Mouse (Mus musculus): ENCODE measurements at regions not wholly inside any gene's neighbourhood (a gene's known extent, or its start where the extent isn't known, plus 50 kb on each side); places are given as distances from the start of the nearest gene placed in this dataset.

DNA sequence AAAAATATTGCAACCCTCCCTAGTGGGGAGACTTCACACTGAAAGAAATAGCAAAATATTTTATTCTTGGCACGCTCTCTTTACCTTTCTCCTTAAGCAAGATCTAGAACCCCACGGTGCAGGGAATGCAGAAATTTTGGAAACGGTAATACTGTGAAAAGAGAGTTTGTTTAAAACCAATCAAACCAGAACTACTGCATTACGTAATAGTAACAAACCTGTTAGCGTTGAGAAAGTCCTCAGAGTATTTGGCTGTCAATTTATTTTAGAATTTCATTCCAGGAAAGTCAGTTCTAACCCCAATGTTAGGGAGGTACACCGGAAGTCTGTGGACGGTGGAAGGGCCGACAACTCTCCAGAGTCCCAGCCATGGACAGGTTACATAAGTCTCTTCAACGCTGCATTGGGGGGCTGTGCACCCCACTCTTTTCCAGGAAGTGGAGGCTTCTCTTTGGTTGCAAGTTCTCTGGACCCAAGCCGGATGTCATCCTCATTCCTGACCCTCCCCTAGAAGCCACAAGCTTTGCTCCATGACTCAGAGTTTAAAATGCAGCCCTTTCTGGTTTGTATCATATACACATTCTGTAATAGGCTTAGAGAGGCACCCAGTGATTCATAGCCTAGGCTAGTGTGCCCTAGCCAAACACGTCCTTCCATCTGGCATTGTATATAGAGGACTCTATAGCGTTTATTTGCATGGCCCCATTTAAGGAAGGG is 105.0 kb upstream of the Frmd6 start:
- DNase-seq = peak; percentile 17 to 53

- DNase-seq = no peak
Measured at GRCm38 (mm10) chr12:70725326-70725725, 100.0 kb upstream of the Frmd6 start.

DNA sequence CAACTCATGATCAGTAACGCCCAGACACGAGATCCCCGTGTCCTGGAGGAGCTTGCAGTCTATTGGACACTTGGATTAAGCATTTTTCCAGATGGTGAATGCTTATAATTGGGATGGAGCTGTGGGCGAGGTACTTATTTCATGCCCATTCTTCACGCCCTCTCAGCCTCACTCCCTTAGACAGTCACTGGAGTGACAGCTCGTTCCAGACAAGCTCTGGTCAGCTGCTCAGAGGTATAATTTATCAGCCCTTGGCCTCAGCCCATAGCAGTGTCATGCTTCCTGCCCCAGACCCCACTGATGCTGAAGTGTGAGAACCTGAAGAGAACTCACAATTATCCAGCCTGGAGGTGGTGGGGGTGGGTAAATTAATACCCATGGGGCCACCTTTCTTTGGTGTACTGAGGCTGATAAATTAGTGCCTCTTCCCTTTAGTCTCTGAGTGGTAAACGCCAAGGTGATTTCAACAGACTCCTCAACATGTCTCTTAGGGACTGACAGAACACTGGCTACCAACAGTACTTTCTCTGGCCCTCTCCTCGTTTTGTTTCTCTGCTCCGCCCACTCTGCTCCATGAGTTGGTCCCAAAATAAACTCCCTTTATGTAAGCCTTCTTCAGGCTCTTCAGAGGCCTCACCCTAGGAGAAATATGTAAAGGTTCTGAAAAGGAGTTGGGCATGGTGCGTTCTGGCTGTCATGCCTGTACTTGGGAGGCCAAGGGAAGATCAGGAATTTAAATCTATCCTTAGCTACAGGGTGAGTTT is 97.6 kb upstream of the Frmd6 start:
- DNase-seq = no peak

DNA sequence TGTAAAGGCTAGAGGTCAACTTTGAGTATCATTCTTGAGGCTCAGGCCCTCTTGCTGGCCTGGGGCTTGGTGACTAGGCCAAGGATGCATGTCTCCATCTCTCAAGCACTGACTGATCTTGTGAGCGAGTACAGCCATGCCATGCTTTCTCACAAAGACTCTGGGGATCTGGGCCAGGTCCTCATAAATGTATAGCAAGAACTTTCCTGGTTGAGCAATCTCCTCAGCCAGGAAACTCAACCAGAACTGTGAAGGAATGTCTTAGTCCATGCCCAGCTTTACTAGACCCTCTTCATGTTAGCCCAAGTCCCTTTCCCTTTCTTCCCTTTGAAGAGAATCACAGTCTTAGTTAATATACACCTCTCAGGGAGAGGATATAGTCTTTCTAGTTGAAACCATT is 96.9 kb upstream of the Frmd6 start:
- no peak for DNase-seq

DNA sequence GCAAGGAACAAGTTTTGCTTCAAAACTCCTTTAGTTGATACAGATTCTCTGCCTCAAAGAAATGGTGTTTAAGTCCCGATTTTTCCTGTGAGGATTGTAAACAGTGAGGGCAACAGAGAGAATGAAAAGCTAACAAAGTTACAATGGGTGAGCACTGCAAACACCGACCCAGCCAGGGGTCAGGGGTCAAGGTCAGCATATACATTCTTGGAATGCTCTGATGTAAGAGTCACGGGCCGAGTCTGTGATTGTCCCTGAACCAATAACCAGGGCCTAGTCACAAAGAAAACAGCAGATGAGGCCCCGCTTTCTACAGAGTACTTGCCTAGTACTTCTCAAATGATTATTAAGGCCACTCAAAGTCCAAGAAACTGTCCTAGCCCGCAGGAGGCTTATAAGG is 95.4 kb upstream of the Frmd6 start:
- DNase-seq = peak in 1 of 2 experiments; percentile 8

GRCm38 (mm10) chr12:70731498-70731897 is 93.8 kb upstream of the Frmd6 start:
- no peak for DNase-seq

DNA sequence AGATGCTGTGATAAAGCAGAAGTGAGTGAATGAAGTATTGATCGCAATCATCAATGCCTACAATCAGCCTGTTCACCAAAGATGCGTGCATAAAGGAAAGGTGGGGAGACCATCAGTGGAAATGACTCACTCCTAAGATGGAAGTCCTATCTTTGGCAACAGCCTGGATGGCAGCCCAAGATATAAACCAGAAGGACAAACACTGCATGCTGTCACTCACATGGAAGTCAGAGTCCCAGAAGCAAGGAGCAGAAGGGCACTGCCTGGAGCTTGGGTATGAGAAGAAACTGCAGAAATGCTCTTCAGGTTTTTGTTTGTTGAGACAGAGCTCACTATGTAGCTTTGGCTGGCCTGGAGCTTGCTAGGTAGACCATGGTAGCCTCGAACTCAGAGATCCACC is 92.7 kb upstream of the Frmd6 start:
- no peak for DNase-seq

- no peak for DNase-seq
Measured at GRCm38 (mm10) chr12:70738554-70738953, 86.8 kb upstream of the Frmd6 start.

DNA sequence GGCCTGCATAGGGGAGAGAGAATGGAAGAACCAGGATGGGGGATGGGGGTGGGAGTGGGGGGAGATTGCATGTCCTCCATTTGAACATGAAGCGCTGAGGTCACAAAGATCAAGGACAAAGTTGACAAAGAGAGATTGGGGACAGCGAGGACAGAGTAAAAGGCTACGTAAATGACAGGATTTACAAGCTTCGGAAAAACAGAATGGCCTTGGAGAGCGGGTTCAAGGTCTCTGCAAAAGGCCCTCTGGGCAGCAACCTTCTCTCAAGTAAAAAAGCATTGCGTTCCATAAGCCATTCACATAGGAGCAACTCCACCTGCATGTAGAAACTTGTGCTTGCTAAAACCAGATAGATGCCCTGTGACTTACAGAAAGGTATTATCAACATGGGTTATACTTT is 86.0 kb upstream of the Frmd6 start:
- no peak for DNase-seq

DNA sequence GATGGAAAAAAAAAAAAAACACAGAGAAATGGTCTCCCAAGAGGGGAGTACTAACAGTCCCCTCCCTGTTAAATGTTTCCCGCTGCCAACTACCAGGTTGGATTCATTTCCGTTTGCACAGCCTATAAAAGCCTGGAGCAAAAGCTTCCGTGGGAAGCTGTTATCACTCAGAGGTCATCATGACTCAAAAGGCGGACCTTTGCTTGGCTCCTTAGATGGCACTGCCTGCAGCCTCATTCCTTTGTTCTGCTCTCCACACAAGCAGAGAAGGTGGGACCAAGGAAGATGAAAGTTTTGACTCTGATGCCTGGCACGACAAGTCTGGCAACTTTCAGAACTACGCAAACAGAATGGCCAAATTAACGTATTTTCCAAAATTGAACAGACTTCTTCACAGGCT is 85.5 kb upstream of the Frmd6 start:
- DNase-seq = no peak

- DNase-seq = no peak
Measured at GRCm38 (mm10) chr12:70742836-70743235, 82.5 kb upstream of the Frmd6 start.

- DNase-seq = no peak
Measured at GRCm38 (mm10) chr12:70745681-70746080, 79.6 kb upstream of the Frmd6 start.

DNA sequence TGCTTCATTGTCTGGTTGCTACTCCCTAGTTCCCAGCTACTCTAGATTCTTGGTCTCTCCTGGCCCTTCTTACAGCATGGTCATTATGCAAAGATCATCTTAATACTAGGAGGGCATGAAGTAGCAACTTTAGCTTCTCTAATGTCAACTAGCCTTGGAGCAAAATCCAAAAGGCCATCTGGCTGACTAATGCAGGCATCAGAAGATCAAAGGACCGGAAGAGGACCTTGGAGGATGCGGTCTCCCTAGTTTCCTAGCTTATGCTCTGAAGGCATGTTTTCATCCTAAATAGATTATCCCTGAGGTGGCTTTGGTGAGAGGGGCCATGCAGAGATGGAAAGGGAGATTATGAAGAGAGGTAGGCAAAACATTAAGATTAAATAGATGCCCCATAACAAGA is 75.7 kb upstream of the Frmd6 start:
- DNase-seq = no peak

- DNase-seq = no peak
Measured at GRCm38 (mm10) chr12:70750651-70751578, 74.4 kb upstream of the Frmd6 start.

DNA sequence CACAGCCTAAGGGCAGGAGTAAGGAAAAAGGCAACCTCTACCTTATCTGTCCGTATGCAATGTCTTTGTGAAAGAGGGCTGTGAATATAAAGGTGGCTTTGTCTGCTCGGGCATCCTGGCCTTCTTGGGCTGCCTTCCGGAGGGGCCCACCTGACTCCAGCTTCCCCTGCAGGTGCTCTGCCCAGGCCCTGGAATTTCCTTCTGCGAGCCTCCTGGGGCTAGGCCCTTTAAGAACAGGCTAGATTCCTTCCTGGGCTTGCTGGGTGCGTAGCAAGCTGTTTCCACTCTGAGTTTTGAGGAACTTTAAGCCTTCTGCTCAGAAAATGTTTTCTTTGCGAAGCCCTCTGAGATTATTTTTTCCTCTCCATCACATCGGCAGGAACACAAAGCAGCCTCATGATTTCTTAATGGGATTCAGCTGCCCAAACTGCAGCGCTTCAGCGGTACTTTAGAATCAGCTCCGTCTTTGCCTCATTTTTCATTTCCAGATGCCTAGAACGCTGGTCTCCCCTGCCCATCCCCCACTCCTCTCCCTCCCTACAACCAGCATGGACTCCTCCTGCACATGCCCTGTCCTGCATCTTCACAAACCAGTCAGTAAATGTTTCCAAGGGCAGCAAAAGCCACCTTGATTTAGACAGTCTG is 72.9 kb upstream of the Frmd6 start:
- no peak for DNase-seq

- no peak for DNase-seq
Measured at GRCm38 (mm10) chr12:70752911-70753290, 72.4 kb upstream of the Frmd6 start.

DNA sequence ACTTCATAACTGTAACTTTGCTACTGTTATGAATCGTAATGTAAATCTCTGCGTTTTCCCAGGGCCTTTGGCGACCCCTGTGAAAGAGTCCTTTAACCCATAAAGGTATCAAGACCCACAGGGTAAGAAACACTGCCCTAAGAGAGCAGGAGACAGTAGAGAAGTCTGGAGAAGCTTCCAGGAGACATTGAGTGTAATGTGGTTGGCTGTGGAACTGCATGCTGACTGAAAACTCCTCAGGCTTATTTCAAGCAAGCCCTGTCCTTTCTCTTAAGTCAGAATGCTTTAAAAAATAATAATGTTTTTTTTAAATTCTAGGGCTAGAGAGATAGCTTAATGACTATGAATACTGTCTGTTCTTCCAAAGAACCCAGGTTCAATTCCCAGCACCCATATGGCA is 71.9 kb upstream of the Frmd6 start:
- DNase-seq = no peak

GRCm38 (mm10) chr12:70758080-70758479 is 67.2 kb upstream of the Frmd6 start:
- DNase-seq = no peak

DNA sequence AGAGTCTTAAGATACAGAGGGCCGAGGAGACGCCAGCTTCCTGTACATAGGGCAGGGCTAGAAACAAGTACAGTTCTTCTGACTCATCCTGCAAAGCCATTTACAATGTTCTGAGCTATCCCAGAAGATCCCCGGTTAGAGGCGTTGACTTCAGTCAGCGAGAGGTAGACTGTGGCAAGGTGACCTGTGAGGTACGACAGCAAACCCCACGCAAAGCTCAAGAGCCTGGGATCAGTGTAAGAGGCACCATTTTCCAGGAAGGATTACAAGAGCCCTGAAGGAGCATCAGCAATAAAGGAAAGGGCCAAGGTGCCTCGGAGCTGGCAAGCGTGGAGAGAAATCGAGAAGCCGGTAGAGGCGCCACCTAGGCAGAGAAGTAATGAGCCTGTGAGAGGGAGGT is 61.8 kb upstream of the Frmd6 start:
- DNase-seq = no peak

DNA sequence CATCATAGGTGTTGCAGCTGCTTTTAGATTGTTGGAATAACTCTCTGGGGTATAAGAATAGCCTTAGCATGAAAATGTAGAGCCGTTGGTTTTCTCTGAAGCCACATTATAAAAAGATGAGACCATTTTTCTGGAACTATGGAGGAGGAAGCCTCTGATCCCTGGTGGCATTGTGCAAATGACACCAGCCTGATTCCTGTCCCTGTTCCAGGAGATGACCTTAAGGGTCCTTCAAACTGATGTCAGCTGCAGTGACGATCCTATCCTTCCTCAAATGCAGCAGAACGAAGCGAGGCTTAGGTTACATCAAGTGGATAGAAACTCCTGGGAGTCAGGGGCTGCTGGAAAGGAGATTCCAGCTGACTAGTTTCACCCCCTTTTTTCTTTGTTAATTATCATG is 59.0 kb upstream of the Frmd6 start:
- no peak for DNase-seq

GRCm38 (mm10) chr12:70767959-70768358 is 57.4 kb upstream of the Frmd6 start:
- DNase-seq = no peak

GRCm38 (mm10) chr12:70768745-70769144 is 56.6 kb upstream of the Frmd6 start:
- DNase-seq = no peak

Data from kidney, postnatal 25 days (tissue).